Mouse (Mus musculus) megakaryocyte-erythroid progenitor cell, adult 5-6 weeks (primary cell): ENCODE measurements around the gene Mcoln3. TPM values are rescaled to one million over a fixed set of nuclear protein-coding genes. Genes with fewer than 3 reads are reported as not detected.
A peak's percentile ranks its signal among the peaks of the same experiment; 100 is the strongest.

Experiments
- ATAC-seq: replicated peaks from 2 replicates; pipeline ENCODE4 v1.8.0; 2016; ENCODE audit warnings: mild to moderate bottlenecking, inconsistent platforms; ENCODE audit not compliant: severe bottlenecking, poor library complexity, low FRiP score, low TSS enrichment
- total RNA-seq, 2 experiments: library from RNA; stranded (forward) in 1 of 2; stranded (reverse) in 1 of 2; fragments of 200-1000, 215-1000 nt in 1 of 2; fragments of >200 nt in 1 of 2; fragmentation: Nextera tagmentation in 1 of 2; gene quantifications; 2 replicates each; pipeline ENCODE4 v1.2.3; 2014 to 2017

Gene Mcoln3
- total RNA-seq, 2 experiments from 2014 or later, result 0.09 TPM; not detected in 1

DNA sequence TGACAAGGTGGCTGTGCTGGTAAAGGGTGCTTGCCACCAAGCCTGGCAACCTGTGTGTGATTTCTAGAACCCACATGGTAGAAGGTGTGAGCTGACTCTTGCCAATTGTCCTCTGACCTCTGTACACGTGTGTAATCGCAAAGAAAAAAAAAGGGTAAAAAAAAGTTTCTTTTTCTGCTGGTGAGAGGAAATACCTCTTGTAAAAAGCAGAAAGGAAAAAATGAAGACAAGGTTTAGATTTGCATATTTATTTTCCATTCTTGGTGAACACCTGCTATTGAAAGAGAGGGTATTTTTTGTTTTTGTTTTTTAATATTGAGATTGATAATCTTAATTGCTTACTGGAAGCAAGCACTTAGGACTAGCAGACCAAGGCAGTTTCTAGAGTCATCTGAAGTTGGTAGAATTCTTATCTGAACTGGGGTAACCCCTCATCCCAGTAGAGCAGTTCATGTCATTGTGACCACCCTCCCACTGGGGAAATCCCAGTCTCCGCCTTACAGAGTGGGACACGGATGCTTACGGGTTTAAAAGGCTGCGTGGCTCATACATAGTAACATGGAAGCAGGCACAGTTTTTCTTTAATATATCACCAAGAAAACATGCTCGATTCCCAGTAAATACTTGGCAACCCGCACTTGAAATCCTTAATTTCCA lies 5.7 kb downstream of the Mcoln3 start:
- ATAC-seq, result no peak

- no peak for ATAC-seq
Measured at GRCm38 (mm10) chr3:146123464-146123825, 6.2 kb downstream of the Mcoln3 start.

DNA sequence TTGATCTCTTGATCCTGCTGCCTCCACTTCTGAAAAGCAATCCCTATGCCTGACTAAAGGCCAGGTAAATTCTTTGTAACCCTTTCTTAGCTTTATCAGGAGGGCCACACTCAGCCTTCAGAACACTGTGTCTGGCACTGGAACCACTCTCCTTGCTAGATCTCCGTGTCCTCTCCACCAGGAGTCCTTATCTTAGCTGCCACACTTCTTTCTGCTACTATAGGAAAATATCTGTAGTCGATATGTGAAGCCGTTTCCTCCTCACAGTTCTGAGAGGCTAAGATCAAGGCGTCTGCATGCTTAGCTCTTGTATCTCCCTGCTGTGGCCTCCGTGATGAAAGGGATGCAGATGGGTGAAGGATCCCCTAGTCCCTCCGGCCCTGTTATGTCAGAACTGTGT lies 10.0 kb downstream of the Mcoln3 start:
- ATAC-seq, result peak; percentile 97

DNA sequence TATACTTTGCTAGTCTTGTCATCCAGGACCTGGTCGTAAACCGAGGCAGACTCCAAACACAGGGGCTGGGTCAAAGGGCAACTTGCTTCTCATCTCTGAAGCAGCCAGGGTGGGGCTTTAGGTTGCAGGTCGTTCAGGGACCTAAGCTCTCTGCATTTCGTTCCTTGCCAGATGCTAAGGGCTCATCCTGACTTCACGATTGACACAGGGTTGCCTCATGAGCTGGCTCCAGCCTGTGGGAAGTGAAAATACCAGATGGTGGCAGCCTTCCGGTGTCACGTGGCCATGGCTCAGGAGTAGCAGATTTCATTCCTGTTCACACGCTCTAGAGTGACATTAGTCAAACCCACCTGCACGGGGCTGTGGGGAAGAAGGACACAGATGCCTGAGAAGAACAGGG lies 17.6 kb downstream of the Mcoln3 start:
- no peak for ATAC-seq

- no peak for ATAC-seq
Measured at GRCm38 (mm10) chr3:146135417-146135816, 18.2 kb downstream of the Mcoln3 start.

- ATAC-seq, result peak; percentile 88
Measured at GRCm38 (mm10) chr3:146136422-146136821, 19.2 kb downstream of the Mcoln3 start.

DNA sequence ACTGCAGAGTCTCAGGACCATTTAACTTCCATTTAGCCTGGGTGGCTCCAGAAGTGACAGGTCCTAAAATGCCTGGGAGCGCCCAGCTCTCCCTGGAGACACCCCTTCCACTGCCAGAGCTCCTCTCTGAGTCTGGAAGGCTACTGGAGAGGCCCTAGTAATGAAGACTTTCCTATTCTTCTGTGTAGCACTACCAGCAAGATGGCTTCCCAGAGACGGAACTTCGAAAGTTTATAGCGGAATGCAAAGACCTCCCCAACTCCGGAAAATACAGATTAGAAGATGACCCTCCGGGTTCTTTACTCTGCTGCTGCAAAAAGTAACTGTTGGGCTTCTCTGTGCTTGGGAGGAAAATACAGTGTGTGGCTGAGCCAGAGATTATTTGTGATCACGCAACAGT lies 23.0 kb downstream of the Mcoln3 start:
- ATAC-seq, result no peak

DNA sequence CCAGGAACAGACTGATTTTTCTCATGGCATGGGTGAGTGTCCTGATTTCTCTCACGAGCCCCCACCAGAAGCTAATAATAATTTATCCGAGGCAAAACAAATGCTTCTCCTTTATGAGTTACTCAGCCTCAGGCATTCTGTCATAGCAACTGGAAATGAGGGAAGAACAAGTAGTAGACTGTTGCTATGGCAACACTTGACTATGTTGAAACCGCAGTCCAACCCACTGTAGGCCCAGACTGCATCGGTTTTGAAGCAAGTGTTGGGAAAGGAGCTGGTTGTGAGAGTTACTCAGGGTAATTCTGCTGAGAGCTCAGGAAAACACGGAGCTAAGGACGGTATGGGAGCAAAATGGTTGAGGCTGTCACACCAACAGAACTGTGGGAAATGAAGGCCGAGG lies 25.3 kb downstream of the Mcoln3 start:
- no peak for ATAC-seq

DNA sequence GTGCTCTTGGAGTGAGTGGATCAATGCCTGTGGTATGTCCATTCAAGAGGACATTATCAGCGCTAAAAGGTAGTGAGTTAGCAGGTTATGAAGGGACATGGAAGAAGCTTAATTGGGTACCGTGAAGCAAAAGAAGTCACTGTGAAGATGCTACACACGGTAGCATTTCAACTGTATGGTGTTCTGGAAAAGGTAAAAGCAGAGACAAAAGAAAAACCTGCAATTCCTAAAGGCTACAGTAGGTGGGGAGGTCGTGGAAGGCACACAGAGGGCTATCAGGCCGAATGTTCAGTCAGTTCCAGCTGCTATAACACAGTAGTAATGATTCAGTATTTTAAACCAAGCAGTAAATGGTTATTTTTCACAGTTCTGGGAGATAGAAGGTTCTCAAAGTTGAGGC lies 28.3 kb downstream of the Mcoln3 start:
- peak; percentile 61 for ATAC-seq

DNA sequence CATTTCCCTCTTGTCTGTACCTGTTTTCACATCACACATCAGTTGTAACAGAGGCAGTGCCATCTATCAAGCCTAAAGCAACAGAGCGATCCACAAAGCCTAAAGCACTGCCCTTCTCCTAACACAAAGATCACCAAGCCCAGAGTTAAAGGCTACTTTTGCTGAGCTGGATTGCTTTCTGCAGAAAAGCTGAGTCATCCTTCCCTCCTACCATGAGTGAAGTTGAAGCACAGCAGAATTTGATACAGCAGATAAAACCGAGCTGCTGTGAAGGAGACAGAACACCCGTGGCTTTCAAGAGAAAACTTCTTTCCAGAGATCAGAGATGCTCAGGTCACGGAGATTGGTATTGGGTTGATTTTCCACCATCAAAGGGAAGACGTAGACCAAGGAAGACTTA lies 28.9 kb downstream of the Mcoln3 start:
- ATAC-seq, result peak; percentile 58

DNA sequence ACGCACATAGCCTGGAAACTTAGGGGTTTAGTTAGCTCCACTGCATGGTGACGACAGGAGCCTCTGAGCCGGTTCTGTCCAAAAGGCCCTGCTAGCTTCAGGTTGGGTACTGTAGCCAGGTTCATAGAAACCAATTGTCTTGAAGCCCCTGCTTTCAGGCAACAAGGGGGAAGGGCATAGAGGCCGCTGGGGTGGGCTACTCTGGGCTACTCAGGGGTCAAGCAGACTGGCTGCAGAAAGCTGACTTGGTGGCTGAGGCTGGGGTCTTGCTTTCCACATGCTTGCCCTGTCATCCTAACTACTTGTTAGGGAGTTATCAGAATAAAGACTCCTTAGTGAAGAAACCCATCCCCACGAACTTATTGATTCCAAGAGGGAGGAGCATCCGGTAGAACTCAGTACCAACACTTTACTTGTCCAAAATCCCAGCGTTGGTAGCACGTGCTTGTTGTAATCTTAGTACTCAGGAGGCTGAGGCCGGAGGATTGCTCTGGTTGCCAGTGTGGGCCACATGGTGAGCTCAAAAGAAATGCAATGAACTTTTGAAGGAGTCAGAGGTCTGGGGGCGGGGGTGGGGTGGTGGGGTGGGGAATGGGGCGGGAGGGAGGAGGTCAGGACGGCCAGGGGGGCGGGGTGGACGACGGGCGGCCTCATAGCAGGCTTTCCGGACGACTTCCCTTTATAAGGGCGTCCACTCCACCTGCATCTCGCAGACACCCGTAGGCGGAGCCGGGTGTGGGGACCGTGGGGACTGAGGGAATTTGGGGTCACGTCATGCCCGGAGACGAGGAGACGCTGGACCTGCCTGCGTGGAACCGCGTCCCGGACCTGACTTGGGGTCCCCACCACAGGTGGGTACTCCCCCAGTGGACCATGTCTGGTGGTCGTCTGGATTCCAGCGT lies 32.2 kb downstream of the Mcoln3 start, which contains the start of gene Mcoln2:
Gene Mcoln2, plus strand, starts transcription at position 678 of the 902 bp plus-strand sequence.
- peak; percentile 47 for ATAC-seq

- ATAC-seq, result peak; percentile 66
Measured at GRCm38 (mm10) chr3:146150058-146150400, 32.8 kb downstream of the Mcoln3 start.

- ATAC-seq, result no peak
Measured at GRCm38 (mm10) chr3:146150560-146150959, 33.3 kb downstream of the Mcoln3 start.

DNA sequence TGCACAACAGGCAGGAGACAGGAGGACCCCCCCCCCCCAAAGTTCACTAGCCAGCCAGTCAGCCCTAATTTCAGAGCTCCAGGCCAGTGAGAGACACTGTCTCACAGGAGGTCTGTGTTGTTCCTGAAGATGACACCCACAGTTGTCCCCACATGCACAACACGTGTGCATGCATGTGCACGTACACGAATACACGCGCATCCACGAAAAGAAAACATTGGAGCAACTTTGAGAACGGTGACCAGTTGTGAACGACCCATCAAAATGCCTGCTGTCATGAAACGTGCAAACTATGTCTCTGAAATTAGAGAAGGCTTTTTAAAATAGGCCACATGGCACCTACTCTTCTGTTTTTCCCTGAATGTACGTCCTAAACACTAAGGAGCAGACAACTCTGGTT lies 34.1 kb downstream of the Mcoln3 start:
- ATAC-seq, result no peak

DNA sequence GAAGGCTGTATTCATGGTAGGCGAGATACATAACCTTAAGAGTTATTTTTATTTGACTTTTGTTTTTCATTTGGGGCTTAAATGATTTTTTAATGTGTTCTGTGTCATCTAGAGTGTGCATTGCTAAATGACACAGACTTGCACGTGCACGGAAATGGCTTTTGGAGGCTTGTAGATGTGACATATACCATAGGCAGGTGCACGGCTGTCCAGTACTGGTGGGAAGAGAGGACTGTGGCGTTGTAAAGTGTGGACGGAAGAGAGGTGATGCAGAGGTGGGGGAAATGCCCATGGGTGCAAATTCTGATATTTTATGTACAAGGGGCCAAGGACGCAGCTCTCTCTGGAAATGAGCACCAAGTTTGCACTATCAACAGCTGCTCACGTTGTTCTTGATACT lies 34.5 kb downstream of the Mcoln3 start:
- no peak for ATAC-seq

DNA sequence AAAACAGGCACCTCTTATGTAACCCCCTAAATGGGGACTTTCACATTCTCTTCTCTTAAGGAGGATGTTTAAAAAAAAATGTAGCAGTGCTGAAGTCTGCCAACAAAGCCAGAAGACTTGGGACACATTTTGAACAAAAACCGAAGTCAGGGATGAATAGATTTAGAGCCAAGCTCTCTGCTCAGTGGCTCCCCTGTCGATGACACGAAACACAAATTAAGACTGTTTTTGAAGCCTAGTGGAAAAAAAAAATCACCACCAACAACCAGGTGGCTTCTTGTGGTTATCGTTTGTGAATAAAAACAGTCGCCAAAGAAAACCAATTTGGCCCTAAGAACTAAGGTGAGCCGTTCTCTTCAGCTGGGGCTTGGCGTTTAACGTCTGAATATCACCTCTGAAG lies 35.1 kb downstream of the Mcoln3 start:
- ATAC-seq, result no peak

DNA sequence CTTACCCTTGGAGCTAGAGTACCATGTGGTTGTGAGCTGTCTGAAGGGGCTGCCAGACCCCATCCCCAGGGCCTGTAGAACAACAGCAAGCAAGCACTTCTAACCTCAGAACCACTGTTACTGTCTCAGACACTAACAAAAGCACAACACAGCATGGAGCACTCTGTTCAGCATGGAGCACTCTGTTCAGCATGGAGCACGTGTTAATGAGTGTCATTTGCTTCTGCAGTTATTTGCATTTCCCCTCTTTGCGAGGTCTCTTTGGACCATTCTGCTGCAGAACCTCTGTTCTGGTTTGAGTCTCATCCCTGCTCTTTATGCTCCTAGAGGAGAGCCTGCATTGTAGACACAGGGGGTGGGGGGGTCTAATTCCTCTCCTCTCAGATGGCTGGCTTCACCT lies 35.7 kb downstream of the Mcoln3 start:
- ATAC-seq, result no peak

DNA sequence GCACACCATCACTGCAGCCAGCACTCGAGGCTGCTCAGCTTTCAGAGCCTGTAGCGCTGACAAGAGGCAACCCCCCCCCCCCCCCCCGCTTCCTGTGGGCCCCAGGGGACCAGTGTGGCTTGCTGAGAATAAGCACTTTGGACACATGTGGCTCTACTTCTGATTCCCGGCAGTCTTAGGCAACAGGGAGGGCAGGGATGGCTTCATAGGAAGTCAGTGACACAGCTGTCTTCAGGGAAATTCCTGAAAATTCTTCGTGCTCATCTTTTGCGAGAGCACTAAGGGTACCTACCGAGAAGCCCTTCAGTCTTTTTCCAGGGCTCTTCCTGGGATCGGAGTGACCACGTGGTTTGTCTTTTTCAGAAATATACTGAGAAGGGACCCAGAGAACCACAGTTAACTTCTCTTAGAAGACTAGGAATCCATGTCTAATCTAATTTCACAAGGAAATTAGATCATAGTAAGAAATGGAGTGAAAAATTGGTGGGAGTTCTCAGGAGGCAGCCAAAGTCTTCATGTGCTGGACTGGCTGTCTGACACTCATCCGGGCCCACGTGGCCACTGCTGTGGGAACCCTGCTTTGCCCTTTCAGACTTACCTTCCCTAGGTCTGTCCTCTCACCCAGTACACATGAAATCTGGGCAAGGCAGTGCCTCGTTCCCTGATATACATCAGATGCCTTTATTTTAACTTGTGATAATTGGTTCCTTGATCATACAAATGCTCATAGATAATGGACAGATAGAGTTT lies 36.8 kb downstream of the Mcoln3 start:
- no peak for ATAC-seq

DNA sequence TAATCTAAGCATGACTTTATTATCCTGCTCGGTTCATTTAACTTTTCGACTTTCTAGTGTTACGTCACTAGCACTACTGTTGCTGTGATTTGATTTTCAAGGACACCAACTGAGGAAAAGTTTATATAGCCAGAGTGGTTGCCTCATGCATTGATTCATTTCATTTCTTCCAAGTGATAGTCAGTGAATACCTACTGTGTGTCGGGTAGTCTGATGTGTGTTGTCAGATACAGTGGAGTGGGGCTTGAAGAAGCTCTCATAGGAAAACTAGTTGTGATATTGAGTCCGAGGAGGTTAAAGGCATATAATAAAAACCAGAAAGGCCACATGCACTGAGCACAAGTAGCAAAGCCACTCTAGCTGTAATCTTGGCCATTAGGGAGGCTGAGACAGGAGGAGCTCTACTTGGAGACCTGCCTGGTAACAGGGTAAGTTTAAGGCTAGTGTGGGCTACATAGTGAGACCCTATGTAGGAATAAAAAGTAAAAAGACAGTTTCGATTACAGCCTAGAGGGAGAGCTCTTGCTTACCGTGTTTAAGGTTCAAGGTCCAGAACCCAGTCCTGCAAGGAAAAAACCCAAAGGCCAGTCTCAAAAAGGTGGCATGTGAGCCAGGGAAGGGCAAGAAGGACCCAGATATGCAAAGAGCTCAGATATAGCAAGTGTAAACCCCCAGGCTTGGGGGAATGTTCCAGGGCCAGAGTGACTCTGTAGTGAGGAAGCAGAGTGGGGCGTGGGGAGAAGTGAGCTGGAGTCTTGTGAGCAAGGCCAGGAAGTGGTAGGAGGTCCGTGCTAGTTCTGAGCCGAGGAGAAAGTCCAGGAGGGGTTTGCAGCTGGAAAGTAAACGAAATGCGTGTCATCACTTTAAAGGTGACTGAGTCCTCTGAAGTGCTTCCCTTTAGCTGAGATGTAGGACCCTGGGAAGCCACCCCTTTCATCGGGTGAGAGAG lies 38.7 kb downstream of the Mcoln3 start:
- ATAC-seq, result no peak
